In the genomic region with DNA sequence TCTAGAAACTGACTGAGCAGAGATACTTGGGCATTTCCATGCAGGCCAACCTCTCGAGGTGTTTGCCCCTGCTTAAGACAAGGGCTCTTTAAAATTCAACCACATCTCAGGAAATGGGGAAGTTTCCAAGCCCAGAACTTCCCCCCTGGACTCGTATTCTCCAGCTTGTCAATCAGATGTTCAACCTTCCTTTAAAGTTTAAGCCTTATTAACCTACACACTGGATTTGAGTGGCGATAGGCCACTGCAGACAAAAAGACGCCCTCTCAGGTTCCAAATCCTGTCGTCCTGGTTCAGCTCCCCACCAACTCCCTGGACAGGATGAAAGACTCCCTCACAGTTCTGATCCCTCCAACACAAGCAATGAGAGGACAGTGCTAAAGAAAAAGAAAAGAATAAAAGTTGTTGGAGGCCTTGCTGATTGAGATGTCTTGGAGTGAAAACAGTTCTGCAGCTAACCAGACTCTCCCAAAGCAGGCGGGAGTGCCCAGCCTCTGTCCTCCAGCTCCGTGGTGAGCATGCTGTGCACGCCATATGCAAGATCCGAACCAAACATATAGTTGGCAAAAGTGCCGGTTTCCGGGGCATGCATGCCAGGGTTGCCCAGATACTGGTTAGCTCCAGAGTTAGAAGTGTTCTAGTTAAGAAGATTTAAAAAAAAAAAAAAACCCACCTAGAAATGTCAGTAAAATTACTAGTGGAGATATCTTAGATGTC, we compare ENCODE assay signal across 15 mouse cellular contexts.
DNase-seq lines count a peak whose midpoint lies in the region; ATAC-seq lines count a peak whose summit lies in the region.
"Had no signal": no experiment of that assay in that cellular context is flagged by ENCODE, and none has a peak within 500 bp of the region (broad histone marks: within the 10 kb centered on the region; RNA-seq: fewer than 3 reads in every experiment).

No protein-coding gene starts in this region.

- H3K27ac ChIP-seq in hindbrain, embryonic 15.5 days (replicated peaks), result no peak overlapping the region
- no peak overlapping the region for H3K27ac ChIP-seq in hindbrain, embryonic 11.5 days (ENCODE audit: low read depth, low read length)
- peak overlapping the region; percentile 72 for H3K27ac ChIP-seq in forebrain, embryonic 10.5 days
- H3K27ac ChIP-seq: intestine, embryonic 15.5 days; limb, embryonic 13.5 days; macrophage had no signal

- H3K9ac ChIP-seq in hindbrain, embryonic 15.5 days, result no peak overlapping the region
- H3K9ac ChIP-seq in hindbrain, embryonic 11.5 days (ENCODE audit: low read depth, low read length), result no peak overlapping the region
- H3K9ac ChIP-seq: intestine, embryonic 15.5 days; limb, embryonic 13.5 days had no signal

- no peaks in the 10 kb centered on the region for H3K4me1 ChIP-seq in hindbrain, embryonic 15.5 days (replicated peaks)
- H3K4me1 ChIP-seq in hindbrain, embryonic 11.5 days (replicated peaks; ENCODE audit: control insufficient read depth, insufficient read depth, low read length), result no peaks in the 10 kb centered on the region
- H3K4me1 ChIP-seq in forebrain, embryonic 10.5 days, result peaks cover 21% of the 10 kb centered on the region
- H3K4me1 ChIP-seq: intestine, embryonic 15.5 days; limb, embryonic 13.5 days had no signal

- H3K36me3 ChIP-seq in hindbrain, embryonic 15.5 days, result no peaks in the 10 kb centered on the region
- no peaks in the 10 kb centered on the region for H3K36me3 ChIP-seq in hindbrain, embryonic 11.5 days (ENCODE audit: control insufficient read depth, insufficient read depth, low read length)
- no peaks in the 10 kb centered on the region for H3K36me3 ChIP-seq in forebrain, embryonic 10.5 days (replicated peaks)
- H3K36me3 ChIP-seq: intestine, embryonic 15.5 days; limb, embryonic 13.5 days had no signal

- no peak overlapping the region for H3K4me3 ChIP-seq in hindbrain, embryonic 15.5 days
- H3K4me3 ChIP-seq in hindbrain, embryonic 11.5 days (ENCODE audit: low read depth, low read length), result no peak overlapping the region
- no peak overlapping the region for H3K4me3 ChIP-seq in forebrain, embryonic 10.5 days
- H3K4me3 ChIP-seq: intestine, embryonic 15.5 days; limb, embryonic 13.5 days had no signal

- DNase-seq in hindbrain, embryonic 11.5 days (ENCODE audit: low spot score), result no peak
- no peak for DNase-seq in forebrain, embryonic 10.5 days (ENCODE audit: extremely low spot score, low spot score)
- DNase-seq in layer of hippocampus, postnatal 25 days (ENCODE audit: extremely low spot score in 1 of 2, low spot score in 1 of 2), result no peak
- DNase-seq: adrenal gland, adult 2 months; gastrocnemius, postnatal 10 days; layer of hippocampus, adult 9-11 months; retina, postnatal 1 day had no signal

- 48% methylated on average over 11 of the region's 11 CpGs for WGBS in hindbrain, embryonic 15.5 days
- WGBS in hindbrain, embryonic 11.5 days, result 48% methylated on average over 11 of the region's 11 CpGs
- WGBS in forebrain, embryonic 10.5 days, result 21% methylated on average over 11 of the region's 11 CpGs

- ATAC-seq in hindbrain, embryonic 15.5 days (ENCODE audit: low FRiP score, low read depth), result peak; percentile 80
- no peak for ATAC-seq in hindbrain, embryonic 11.5 days (ENCODE audit: low FRiP score)
- peak; percentile 85 for ATAC-seq in common myeloid progenitor, adult 5-6 weeks (replicated peaks; ENCODE audit: low read depth, poor library complexity, severe bottlenecking)
- peak; percentile 55; the same call in 1 of the 2 replicates for ATAC-seq in megakaryocyte progenitor cell, adult 5-6 weeks (replicated peaks; ENCODE audit: poor library complexity)
- ATAC-seq in erythroid progenitor cell, adult 5-6 weeks (replicated peaks; ENCODE audit: low FRiP score, poor library complexity, severe bottlenecking), result no peak
- ATAC-seq: intestine, embryonic 15.5 days; Patski had no signal

- H3K4me2 ChIP-seq in hindbrain, embryonic 15.5 days, result no peak overlapping the region
- no peak overlapping the region for H3K4me2 ChIP-seq in hindbrain, embryonic 11.5 days (replicated peaks; ENCODE audit: low read depth, low read length)
- H3K4me2 ChIP-seq: intestine, embryonic 15.5 days; limb, embryonic 13.5 days had no signal

- no peaks in the 10 kb centered on the region for H3K9me3 ChIP-seq in hindbrain, embryonic 15.5 days
- no peaks in the 10 kb centered on the region for H3K9me3 ChIP-seq in hindbrain, embryonic 11.5 days (ENCODE audit: control insufficient read depth, low read length)
- H3K9me3 ChIP-seq in forebrain, embryonic 10.5 days, result no peaks in the 10 kb centered on the region
- H3K9me3 ChIP-seq: intestine, embryonic 15.5 days; limb, embryonic 13.5 days had no signal

- H3K27me3 ChIP-seq in hindbrain, embryonic 15.5 days, result no peaks in the 10 kb centered on the region
- H3K27me3 ChIP-seq in hindbrain, embryonic 11.5 days (ENCODE audit: control insufficient read depth, insufficient read depth, low read length), result no peaks in the 10 kb centered on the region
- H3K27me3 ChIP-seq in forebrain, embryonic 10.5 days (ENCODE audit: poor library complexity, severe bottlenecking), result peaks cover 16% of the 10 kb centered on the region
- H3K27me3 ChIP-seq: intestine, embryonic 15.5 days; limb, embryonic 13.5 days; Patski had no signal

Comparison
In these comparisons a context has a peak if more than half of its experiments do, and no peak if none do; other contexts are left out.
1. ATAC-seq: peak in hindbrain, embryonic 15.5 days (single experiment), common myeloid progenitor, adult 5-6 weeks (single experiment) and megakaryocyte progenitor cell, adult 5-6 weeks (single experiment); none in hindbrain, embryonic 11.5 days (single experiment) and erythroid progenitor cell, adult 5-6 weeks (single experiment).